Mouse (Mus musculus): ENCODE data around the gene Tspan9. TPM values are rescaled to one million over a fixed set of nuclear protein-coding genes. Genes with fewer than 3 reads are reported as not detected.

Tspan9 gene
- polyA plus RNA-seq, 1 experiment from 2014 or later: 32.7 TPM

GRCm38 (mm10) chr6:128061342-128061741 is 82.1 kb downstream of the Tspan9 start:
- Histone ChIP-seq H3K9me3 (no peaks in the 10 kb centered on the region), H3K4me3 (no peak overlapping the region), H3K9ac (no peak overlapping the region), H3K4me2 (no peak overlapping the region), H3K4me1 (replicated peaks) (peaks cover 34% of the 10 kb centered on the region), H3K27me3 (no peaks in the 10 kb centered on the region), H3K36me3 (no peaks in the 10 kb centered on the region), H3K27ac (no peak overlapping the region)
- ATAC-seq (ENCODE audit: low FRiP score): no peak
- 89% methylated on average over 5 of the region's 5 CpGs for WGBS

- Histone ChIP-seq H3K4me2 (peak overlapping the region; percentile 33), H3K4me3 (no peak overlapping the region), H3K9ac (peak overlapping the region; percentile 51; the same call in 1 of the 2 replicates), H3K9me3 (no peaks in the 10 kb centered on the region), H3K27me3 (no peaks in the 10 kb centered on the region), H3K36me3 (no peaks in the 10 kb centered on the region), H3K27ac (peak overlapping the region; percentile 80), H3K4me1 (replicated peaks) (peaks cover 22% of the 10 kb centered on the region)
- 15% methylated on average over 9 of the region's 9 CpGs for WGBS
- ATAC-seq (ENCODE audit: low FRiP score): peak; percentile 77
Observed at GRCm38 (mm10) chr6:128058570-128058969, 84.8 kb downstream of the Tspan9 start.

DNA sequence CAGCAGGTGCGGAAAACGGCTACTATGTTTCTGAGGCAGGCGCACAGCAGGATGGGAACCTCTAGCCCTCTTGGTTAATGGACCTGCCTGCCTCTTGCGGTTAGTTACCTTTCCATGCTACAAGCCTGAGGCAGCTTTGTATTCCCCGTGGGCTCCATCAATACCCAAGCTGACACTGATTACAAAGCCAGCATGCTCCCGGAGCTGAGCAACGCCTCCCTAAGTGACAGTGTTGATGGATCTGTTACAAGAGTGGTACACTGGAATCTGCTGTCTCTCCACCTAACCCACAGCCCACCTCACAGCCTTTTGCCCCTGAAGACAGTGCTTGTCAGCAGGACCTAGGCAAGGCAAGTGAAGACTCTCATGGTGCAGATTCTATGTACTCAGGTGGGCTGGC is 85.2 kb downstream of the Tspan9 start:
- H3K27ac ChIP-seq: peak overlapping the region; percentile 80
- 22% methylated on average over 7 of the region's 7 CpGs for WGBS
- peak overlapping the region; percentile 33 for H3K4me2 ChIP-seq

GRCm38 (mm10) chr6:128053000-128053732 is 90.2 kb downstream of the Tspan9 start:
- H3K27ac ChIP-seq: no peak overlapping the region
- no peak overlapping the region for H3K9ac ChIP-seq
- no peak for ATAC-seq (ENCODE audit: low FRiP score)
- H3K27me3 ChIP-seq: no peaks in the 10 kb centered on the region
- H3K36me3 ChIP-seq: no peaks in the 10 kb centered on the region
- H3K4me1 ChIP-seq (replicated peaks): peaks cover 17% of the 10 kb centered on the region
- H3K9me3 ChIP-seq: no peaks in the 10 kb centered on the region
- H3K4me3 ChIP-seq: no peak overlapping the region
- H3K4me2 ChIP-seq: no peak overlapping the region
- WGBS: 62% methylated on average over 10 of the region's 10 CpGs

More for the DNA sequence above, 85.2 kb downstream of the Tspan9 start:
- H3K4me1 ChIP-seq (replicated peaks): peaks cover 26% of the 10 kb centered on the region
- H3K9me3 ChIP-seq: no peaks in the 10 kb centered on the region
- no peak overlapping the region for H3K4me3 ChIP-seq
- peak overlapping the region; percentile 51; the same call in 1 of the 2 replicates for H3K9ac ChIP-seq
- H3K27me3 ChIP-seq: no peaks in the 10 kb centered on the region
- peak; percentile 79 for ATAC-seq (ENCODE audit: low FRiP score)
- no peaks in the 10 kb centered on the region for H3K36me3 ChIP-seq

DNA sequence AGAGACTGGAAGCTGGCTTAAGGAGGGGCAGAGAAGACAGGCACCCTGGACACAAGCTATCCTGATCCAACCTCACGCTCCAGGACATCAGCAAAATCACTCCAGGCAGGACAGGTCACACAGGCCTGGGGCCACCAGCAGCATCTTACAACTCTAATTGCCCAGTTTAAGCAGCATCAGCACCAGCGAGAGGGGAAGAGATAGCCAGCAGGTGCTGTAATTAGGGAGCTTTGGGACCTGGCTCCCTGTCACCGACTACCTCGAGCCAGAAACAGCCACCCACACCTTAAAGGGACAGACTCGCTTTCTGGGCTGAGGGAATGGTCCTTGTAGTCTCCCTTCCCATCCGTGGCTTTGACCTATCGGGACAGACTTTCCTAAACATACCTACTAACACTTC is 95.7 kb downstream of the Tspan9 start:
- Histone ChIP-seq H3K27me3 (no peaks in the 10 kb centered on the region), H3K36me3 (no peaks in the 10 kb centered on the region), H3K9me3 (no peaks in the 10 kb centered on the region), H3K9ac (no peak overlapping the region), H3K4me3 (no peak overlapping the region), H3K27ac (no peak overlapping the region), H3K4me1 (replicated peaks) (peaks cover 11% of the 10 kb centered on the region), H3K4me2 (no peak overlapping the region)
- WGBS: 63% methylated on average over 7 of the region's 7 CpGs
- ATAC-seq (ENCODE audit: low FRiP score): no peak

DNA sequence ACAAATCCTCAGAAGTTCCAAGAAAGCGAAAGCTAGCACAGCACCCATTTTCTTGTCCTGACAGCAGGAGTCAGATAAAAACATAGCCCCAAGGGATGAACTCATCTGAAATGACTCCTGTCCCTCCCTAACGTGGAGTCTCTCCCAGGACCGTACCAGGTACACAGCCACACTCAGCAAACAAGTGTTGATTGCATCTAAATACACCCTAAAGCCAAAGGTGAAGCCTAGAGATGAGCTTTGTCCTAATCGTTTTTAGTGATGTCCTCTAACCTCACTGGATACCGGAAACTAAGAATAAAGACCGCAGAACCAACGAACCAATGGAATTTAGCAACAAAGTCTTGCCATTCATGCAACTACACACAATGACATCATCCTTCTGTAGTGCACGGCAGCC is 96.2 kb downstream of the Tspan9 start:
- no peak overlapping the region for H3K27ac ChIP-seq
- 89% methylated on average over 8 of the region's 8 CpGs for WGBS

GRCm38 (mm10) chr6:128046799-128047198 is 96.6 kb downstream of the Tspan9 start:
- WGBS: 73% methylated on average over 6 of the region's 6 CpGs
- no peak overlapping the region for H3K4me2 ChIP-seq
- 0 out of 2 replicates have a peak, but pooled peaks cover 3% of the 10 kb centered on the region for H3K27me3 ChIP-seq
- H3K4me1 ChIP-seq (replicated peaks): peaks cover 17% of the 10 kb centered on the region
- no peak for ATAC-seq (ENCODE audit: low FRiP score)
- no peak overlapping the region for H3K27ac ChIP-seq
- no peaks in the 10 kb centered on the region for H3K9me3 ChIP-seq
- no peaks in the 10 kb centered on the region for H3K36me3 ChIP-seq
- no peak overlapping the region for H3K4me3 ChIP-seq
- H3K9ac ChIP-seq: no peak overlapping the region

More for the DNA sequence above, 96.2 kb downstream of the Tspan9 start:
- Histone ChIP-seq H3K4me2 (no peak overlapping the region), H3K4me1 (replicated peaks) (peaks cover 12% of the 10 kb centered on the region), H3K9ac (no peak overlapping the region), H3K27me3 (no peaks in the 10 kb centered on the region), H3K36me3 (no peaks in the 10 kb centered on the region), H3K4me3 (no peak overlapping the region), H3K9me3 (no peaks in the 10 kb centered on the region)
- no peak for ATAC-seq (ENCODE audit: low FRiP score)

DNA sequence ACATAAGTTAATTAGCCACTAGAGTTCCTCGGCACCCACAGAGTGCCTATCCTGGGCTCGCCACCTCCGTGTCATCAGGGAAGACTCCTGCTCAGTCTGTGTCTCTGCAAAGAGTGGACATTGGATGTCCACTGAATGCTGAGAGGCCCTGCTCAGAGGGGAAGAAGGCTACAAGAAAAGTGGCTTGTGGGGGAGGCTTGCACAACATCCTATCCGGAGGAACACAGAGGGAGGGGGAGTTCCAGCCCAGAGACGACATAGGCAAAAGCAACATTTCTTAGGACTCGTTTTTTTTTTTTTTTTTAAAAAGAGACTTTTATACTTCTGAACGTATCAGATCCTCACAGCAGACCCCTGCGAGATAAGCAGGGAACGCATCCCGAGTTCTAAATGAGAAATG is 98.7 kb downstream of the Tspan9 start:
- WGBS: 74% methylated on average over 10 of the region's 10 CpGs
- Histone ChIP-seq H3K9me3 (no peaks in the 10 kb centered on the region), H3K4me1 (replicated peaks) (peaks cover 20% of the 10 kb centered on the region), H3K27ac (no peak overlapping the region), H3K36me3 (no peaks in the 10 kb centered on the region), H3K4me3 (no peak overlapping the region), H3K9ac (no peak overlapping the region), H3K27me3 (0 out of 2 replicates have a peak, but pooled peaks cover 4% of the 10 kb centered on the region), H3K4me2 (no peak overlapping the region)
- no peak for ATAC-seq (ENCODE audit: low FRiP score)

- Histone ChIP-seq H3K27ac (no peak overlapping the region), H3K4me1 (replicated peaks) (peaks cover 22% of the 10 kb centered on the region), H3K36me3 (no peaks in the 10 kb centered on the region), H3K9ac (no peak overlapping the region), H3K4me3 (no peak overlapping the region), H3K9me3 (no peaks in the 10 kb centered on the region), H3K27me3 (peaks cover 6% of the 10 kb centered on the region; the same call in 1 of the 2 replicates), H3K4me2 (no peak overlapping the region)
- no peak for ATAC-seq (ENCODE audit: low FRiP score)
- 76% methylated on average over 6 of the region's 6 CpGs for WGBS
Observed at GRCm38 (mm10) chr6:128043486-128043885, 99.9 kb downstream of the Tspan9 start.

DNA sequence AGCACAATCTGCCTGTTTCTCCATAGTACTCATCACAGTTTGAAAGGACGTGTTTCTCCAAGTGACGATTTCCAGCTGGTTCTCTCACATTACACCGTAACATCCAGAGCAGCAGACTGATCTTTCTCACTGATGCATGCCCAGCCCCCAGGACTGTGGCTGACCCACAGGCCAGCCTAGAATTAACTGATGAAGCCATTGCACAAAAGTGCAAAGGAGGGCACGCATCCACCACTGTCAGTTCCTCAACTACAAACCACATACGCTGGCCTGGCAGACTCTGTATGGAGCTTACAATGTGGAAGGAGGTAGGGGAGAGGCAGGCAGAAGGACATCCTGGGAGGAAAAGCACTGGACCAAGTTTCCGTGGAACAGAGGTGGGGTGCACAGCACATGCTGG is 101.6 kb downstream of the Tspan9 start:
- H3K9ac ChIP-seq: no peak overlapping the region
- no peaks in the 10 kb centered on the region for H3K9me3 ChIP-seq
- no peak for ATAC-seq (ENCODE audit: low FRiP score)
- no peaks in the 10 kb centered on the region for H3K36me3 ChIP-seq
- no peak overlapping the region for H3K4me2 ChIP-seq
- H3K4me1 ChIP-seq (replicated peaks): peaks cover 23% of the 10 kb centered on the region
- H3K4me3 ChIP-seq: no peak overlapping the region
- H3K27ac ChIP-seq: no peak overlapping the region
- 46% methylated on average over 6 of the region's 6 CpGs for WGBS
- peaks cover 15% of the 10 kb centered on the region for H3K27me3 ChIP-seq

GRCm38 (mm10) chr6:128039077-128039766 is 104.2 kb downstream of the Tspan9 start:
- H3K27ac ChIP-seq: no peak overlapping the region
- H3K4me2 ChIP-seq: no peak overlapping the region
- peaks cover 15% of the 10 kb centered on the region for H3K27me3 ChIP-seq
- no peaks in the 10 kb centered on the region for H3K36me3 ChIP-seq
- H3K4me1 ChIP-seq (replicated peaks): peaks cover 43% of the 10 kb centered on the region
- 88% methylated on average over 9 of the region's 9 CpGs for WGBS
- H3K9ac ChIP-seq: no peak overlapping the region
- no peak for ATAC-seq (ENCODE audit: low FRiP score)
- no peak overlapping the region for H3K4me3 ChIP-seq
- no peaks in the 10 kb centered on the region for H3K9me3 ChIP-seq

DNA sequence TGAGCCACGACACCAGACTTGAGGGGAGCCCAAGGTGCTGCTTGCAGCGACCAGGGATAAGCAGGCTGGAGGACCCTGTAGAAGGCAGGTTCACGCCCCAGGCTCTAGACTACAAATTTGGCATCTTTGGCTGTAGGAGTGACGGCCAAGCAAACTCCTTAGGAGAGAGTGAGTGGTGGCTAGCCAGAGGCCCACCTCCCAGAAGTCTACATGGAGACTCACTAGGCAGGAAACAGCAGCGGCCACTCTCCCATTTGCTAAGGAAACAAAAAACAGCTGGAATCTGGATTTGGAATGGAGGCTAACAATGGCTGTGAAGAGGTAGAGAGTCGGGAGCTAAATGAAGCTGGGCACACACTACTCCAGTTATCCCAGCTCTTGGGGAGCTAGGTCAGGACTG is 104.8 kb downstream of the Tspan9 start:
- WGBS: 46% methylated on average over 6 of the region's 6 CpGs
- no peak overlapping the region for H3K4me2 ChIP-seq
- H3K27me3 ChIP-seq: peaks cover 21% of the 10 kb centered on the region
- no peak overlapping the region for H3K27ac ChIP-seq
- H3K4me1 ChIP-seq (replicated peaks): peaks cover 47% of the 10 kb centered on the region
- no peak for ATAC-seq (ENCODE audit: low FRiP score)
- no peaks in the 10 kb centered on the region for H3K9me3 ChIP-seq
- no peak overlapping the region for H3K4me3 ChIP-seq
- no peak overlapping the region for H3K9ac ChIP-seq
- no peaks in the 10 kb centered on the region for H3K36me3 ChIP-seq
